Mouse (Mus musculus) hindbrain, embryonic 11.5 days (tissue): ENCODE measurements around the gene Cyp39a1. TPM values are rescaled to one million over a fixed set of nuclear protein-coding genes. Genes with fewer than 3 reads are reported as not detected.

Experiments
- ATAC-seq: fragments of 200-750 bp; cut with Nextera tagmentation; 2 replicates; pipeline ENCODE4 v1.8.0; 2017; ENCODE audit warnings: mild to moderate bottlenecking, moderate TSS enrichment, moderate library complexity; ENCODE audit not compliant: low FRiP score
- DNase-seq: peaks from one replicate; pipeline ENCODE4 v3.0.0-alpha.2; 2015; ENCODE audit warnings: low spot score
- H3K27ac ChIP-seq: fragments of 300-500 bp; sonication (generic); 2 replicates; pipeline ENCODE4 v1.5.1; 2014; ENCODE audit warnings: mild to moderate bottlenecking, low read depth, low read length
- H3K27me3 ChIP-seq: fragments of 300-500 bp; sonication (generic); 2 replicates; pipeline ENCODE4 v1.6.1; 2014; ENCODE audit warnings: mild to moderate bottlenecking, low read length, moderate library complexity, mixed read lengths; ENCODE audit not compliant: control insufficient read depth, insufficient read depth
- H3K36me3 ChIP-seq: fragments of 300-500 bp; sonication (generic); 2 replicates; pipeline ENCODE4 v1.6.1; 2014; ENCODE audit warnings: mild to moderate bottlenecking, low read length, moderate library complexity, mixed read lengths; ENCODE audit not compliant: control insufficient read depth, insufficient read depth
- H3K4me1 ChIP-seq: fragments of 300-500 bp; sonication (generic); replicated peaks from 2 replicates; pipeline ENCODE4 v1.6.1; 2014; ENCODE audit warnings: low read length, mixed read lengths; ENCODE audit not compliant: control insufficient read depth, insufficient read depth
- H3K4me2 ChIP-seq: fragments of 300-500 bp; sonication (generic); replicated peaks from 2 replicates; pipeline ENCODE4 v1.6.1; 2014; ENCODE audit warnings: mild to moderate bottlenecking, low read depth, low read length
- H3K4me3 ChIP-seq: fragments of 300-500 bp; sonication (generic); 2 replicates; pipeline ENCODE4 v1.5.1; 2014; ENCODE audit warnings: low read depth, low read length
- H3K9ac ChIP-seq: fragments of 300-500 bp; sonication (generic); 2 replicates; pipeline ENCODE4 v1.6.1; 2014; ENCODE audit warnings: low read depth, low read length
- H3K9me3 ChIP-seq: fragments of 300-500 bp; sonication (generic); 2 replicates; pipeline ENCODE4 v1.6.1; 2016; ENCODE audit warnings: low read length; ENCODE audit not compliant: control insufficient read depth
- WGBS: fragments of 180-500 bp; shearing (Covaris S2); extraction: QIAGEN DNeasy Blood & Tissue Kit; methylation state at CpG from one replicate; pipeline ENCODE4 v1.1.7; 2014; 5-methylcytosine and 5-hydroxymethylcytosine counted together
- polyA plus RNA-seq: library from polyadenylated mRNA; unstranded; fragments of >200 nt; fragmentation: Nextera tagmentation; extraction: Ambion mirVana; gene quantifications from 2 replicates; pipeline ENCODE4 v1.2.1, GENCODE M21; 2014

The Cyp39a1 gene
- polyA plus RNA-seq, 1 experiment from 2014 or later, result 28.9 TPM

GRCm38 (mm10) chr17:43640825-43641224 lies 26.4 kb upstream of the Cyp39a1 start:
- H3K27me3 ChIP-seq, result no peaks in the 10 kb centered on the region
- H3K4me2 ChIP-seq, result no peak overlapping the region
- H3K9me3 ChIP-seq, result no peaks in the 10 kb centered on the region
- WGBS, result 88% methylated on average over 1 of the region's 1 CpGs
- H3K36me3 ChIP-seq, result peaks cover 9% of the 10 kb centered on the region; the same call in 1 of the 2 replicates
- no peak overlapping the region for H3K9ac ChIP-seq
- DNase-seq (no peak), ATAC-seq (no peak)
- H3K27ac ChIP-seq, result no peak overlapping the region
- no peak overlapping the region for H3K4me3 ChIP-seq
- no peaks in the 10 kb centered on the region for H3K4me1 ChIP-seq

GRCm38 (mm10) chr17:43643191-43643590 lies 24.0 kb upstream of the Cyp39a1 start:
- Histone ChIP-seq H3K4me1 (no peaks in the 10 kb centered on the region), H3K9ac (no peak overlapping the region), H3K27ac (no peak overlapping the region), H3K4me2 (no peak overlapping the region), H3K36me3 (peaks cover 9% of the 10 kb centered on the region; the same call in 1 of the 2 replicates), H3K27me3 (no peaks in the 10 kb centered on the region), H3K9me3 (no peaks in the 10 kb centered on the region), H3K4me3 (no peak overlapping the region)
- WGBS, result 81% methylated on average over 7 of the region's 7 CpGs
- no peak for DNase-seq
- no peak for ATAC-seq

GRCm38 (mm10) chr17:43644375-43644774 lies 22.9 kb upstream of the Cyp39a1 start:
- Histone ChIP-seq H3K4me1 (no peaks in the 10 kb centered on the region), H3K27me3 (no peaks in the 10 kb centered on the region), H3K4me2 (no peak overlapping the region), H3K36me3 (peaks cover 9% of the 10 kb centered on the region; the same call in 1 of the 2 replicates), H3K9me3 (no peaks in the 10 kb centered on the region), H3K27ac (no peak overlapping the region), H3K4me3 (no peak overlapping the region), H3K9ac (no peak overlapping the region)
- ATAC-seq (no peak), DNase-seq (no peak)
- WGBS, result 88% methylated on average over 7 of the region's 7 CpGs

GRCm38 (mm10) chr17:43645136-43645535 lies 22.1 kb upstream of the Cyp39a1 start:
- ATAC-seq, result no peak
- no peak for DNase-seq
- Histone ChIP-seq H3K4me3 (no peak overlapping the region), H3K27ac (no peak overlapping the region), H3K4me1 (no peaks in the 10 kb centered on the region), H3K9me3 (no peaks in the 10 kb centered on the region), H3K36me3 (peaks cover 9% of the 10 kb centered on the region; the same call in 1 of the 2 replicates), H3K9ac (no peak overlapping the region), H3K27me3 (no peaks in the 10 kb centered on the region), H3K4me2 (no peak overlapping the region)
- WGBS, result 94% methylated on average over 3 of the region's 3 CpGs

- Histone ChIP-seq H3K36me3 (peaks cover 9% of the 10 kb centered on the region; the same call in 1 of the 2 replicates), H3K9ac (no peak overlapping the region), H3K27me3 (no peaks in the 10 kb centered on the region), H3K9me3 (no peaks in the 10 kb centered on the region), H3K4me3 (no peak overlapping the region), H3K4me1 (no peaks in the 10 kb centered on the region), H3K4me2 (no peak overlapping the region), H3K27ac (no peak overlapping the region)
- ATAC-seq (0 out of 2 replicates have a peak, but pooled peaks have one; percentile 49), DNase-seq (no peak)
- WGBS, result 53% methylated on average over 5 of the region's 5 CpGs
Observed at GRCm38 (mm10) chr17:43646925-43647324, 20.3 kb upstream of the Cyp39a1 start.

GRCm38 (mm10) chr17:43649641-43650436 lies 17.4 kb upstream of the Cyp39a1 start:
- Histone ChIP-seq H3K4me1 (no peaks in the 10 kb centered on the region), H3K27me3 (no peaks in the 10 kb centered on the region), H3K9ac (no peak overlapping the region), H3K4me2 (no peak overlapping the region), H3K4me3 (no peak overlapping the region), H3K36me3 (no peaks in the 10 kb centered on the region), H3K27ac (no peak overlapping the region), H3K9me3 (no peaks in the 10 kb centered on the region)
- DNase-seq, result peak; percentile 51
- WGBS, result 81% methylated on average over 10 of the region's 10 CpGs
- no peak for ATAC-seq

GRCm38 (mm10) chr17:43651314-43652046 lies 15.7 kb upstream of the Cyp39a1 start:
- Histone ChIP-seq H3K27me3 (no peaks in the 10 kb centered on the region), H3K9me3 (no peaks in the 10 kb centered on the region), H3K4me3 (no peak overlapping the region), H3K4me1 (no peaks in the 10 kb centered on the region), H3K4me2 (no peak overlapping the region), H3K27ac (no peak overlapping the region), H3K36me3 (no peaks in the 10 kb centered on the region), H3K9ac (no peak overlapping the region)
- ATAC-seq, result no peak
- WGBS, result 71% methylated on average over 14 of the region's 14 CpGs
- DNase-seq, result no peak

- Histone ChIP-seq H3K9me3 (no peaks in the 10 kb centered on the region), H3K4me1 (0 out of 2 replicates have a peak, but pooled peaks cover 2% of the 10 kb centered on the region), H3K9ac (peak within 1 kb of the TSS; percentile 90), H3K4me3 (peak within 1 kb of the TSS; percentile 94), H3K27me3 (no peaks in the 10 kb centered on the region), H3K36me3 (no peaks in the 10 kb centered on the region), H3K27ac (peak within 1 kb of the TSS; percentile 36; the same call in 1 of the 2 replicates), H3K4me2 (peak within 1 kb of the TSS; percentile 68)
- ATAC-seq (peak; percentile 98), DNase-seq (peak; percentile 91)
- WGBS, result under 1% methylated on average over 39 of the region's 41 CpGs
Observed at GRCm38 (mm10) chr17:43666576-43667289, 492 bp upstream of the Cyp39a1 start, which contains the start of gene Slc25a27. Gene Slc25a27 (minus strand): TSS chr17:43667214.
